Mouse (Mus musculus) bone marrow, adult 2 months (tissue): Measurements from ENCODE around the gene Dpf1. TPM values are rescaled to one million over a fixed set of nuclear protein-coding genes. Genes with fewer than 3 reads are reported as not detected.
A peak's percentile ranks its signal among the peaks of the same experiment; 100 is the strongest.

Experiments used
- H3K27ac ChIP-seq: fragments of 200-500 bp; 2 replicates; pipeline ENCODE4 v1.5.1; 2012; ENCODE audit warnings: low read depth, mild to moderate bottlenecking, control low read depth, inconsistent platforms, low read length; ENCODE audit not compliant: control insufficient read depth, poor library complexity, insufficient read depth
- H3K4me1 ChIP-seq: fragments of 200-500 bp; 2 replicates; pipeline ENCODE4 v1.6.1; 2011; ENCODE audit warnings: low read length; ENCODE audit not compliant: control insufficient read depth, insufficient read depth
- H3K4me3 ChIP-seq: fragments of 200-500 bp; replicated peaks from 2 replicates; pipeline ENCODE3; 2011; ENCODE audit warnings: mild to moderate bottlenecking, low read depth, low read length, control low read depth; ENCODE audit not compliant: control insufficient read depth
- CTCF ChIP-seq: fragments of 200-500 bp; IDR thresholded peaks from 2 replicates; pipeline ENCODE4 v1.5.1; 2011; ENCODE audit warnings: low read length, control low read depth; ENCODE audit not compliant: control insufficient read depth, insufficient read depth
- POLR2A ChIP-seq: fragments of 200-500 bp; IDR thresholded peaks from 2 replicates; pipeline ENCODE4 v1.6.1; 2011; ENCODE audit warnings: low read depth, mild to moderate bottlenecking, control low read depth, low read length, borderline replicate concordance; ENCODE audit not compliant: control insufficient read depth
- WGBS: fragments of 180-500 bp; shearing (Covaris S2); methylation state at CpG from one replicate; pipeline ENCODE4 v1.1.7; 2018; 5-methylcytosine and 5-hydroxymethylcytosine counted together
- polyA plus RNA-seq: library from polyadenylated mRNA; stranded (reverse); fragments of >200 nt; gene quantifications from 2 replicates; pipeline ENCODE4 v1.2.4, GENCODE M21; 2011; ENCODE audit warnings: low replicate concordance; ENCODE audit not compliant: missing spikeins, insufficient read depth, insufficient read length

Gene Dpf1
- polyA plus RNA-seq, 1 experiment: 1.5 TPM

- TF ChIP-seq POLR2A (no peak), CTCF (no peak)
- Histone ChIP-seq H3K27ac (no peak overlapping the region), H3K4me1 (peaks cover 1% of the 10 kb centered on the region; the same call in 1 of the 2 replicates), H3K4me3 (no peak overlapping the region)
- WGBS: 22% methylated on average over 4 of the region's 4 CpGs
Observed at GRCm38 (mm10) chr7:29270445-29270844, 33.3 kb upstream of the Dpf1 start.

- Histone ChIP-seq H3K4me1 (peaks cover 1% of the 10 kb centered on the region; the same call in 1 of the 2 replicates), H3K4me3 (no peak overlapping the region), H3K27ac (no peak overlapping the region)
- TF ChIP-seq POLR2A (no peak), CTCF (no peak)
- 76% methylated on average over 8 of the region's 8 CpGs for WGBS
Observed at GRCm38 (mm10) chr7:29271687-29272465, 31.9 kb upstream of the Dpf1 start.

- TF ChIP-seq CTCF (no peak), POLR2A (no peak)
- Histone ChIP-seq H3K4me1 (no peaks in the 10 kb centered on the region), H3K4me3 (no peak overlapping the region), H3K27ac (no peak overlapping the region)
- WGBS: 68% methylated on average over 5 of the region's 5 CpGs
Observed at GRCm38 (mm10) chr7:29276715-29277114, 27.0 kb upstream of the Dpf1 start.

- no peak overlapping the region for H3K27ac ChIP-seq
- no peak overlapping the region for H3K4me3 ChIP-seq
- 83% methylated on average over 4 of the region's 4 CpGs for WGBS
- no peaks in the 10 kb centered on the region; the same call in 1 of the 2 replicates for H3K4me1 ChIP-seq
- TF ChIP-seq POLR2A (no peak), CTCF (no peak)
Observed at GRCm38 (mm10) chr7:29277510-29277909, 26.2 kb upstream of the Dpf1 start.

- Histone ChIP-seq H3K4me1 (no peaks in the 10 kb centered on the region; the same call in 1 of the 2 replicates), H3K4me3 (no peak overlapping the region), H3K27ac (no peak overlapping the region)
- TF ChIP-seq POLR2A (no peak), CTCF (no peak)
Observed at GRCm38 (mm10) chr7:29279261-29279660, 24.5 kb upstream of the Dpf1 start.

GRCm38 (mm10) chr7:29279924-29280323 lies 23.8 kb upstream of the Dpf1 start:
- no peaks in the 10 kb centered on the region; the same call in 1 of the 2 replicates for H3K4me1 ChIP-seq
- 85% methylated on average over 8 of the region's 8 CpGs for WGBS
- H3K4me3 ChIP-seq: no peak overlapping the region
- TF ChIP-seq POLR2A (no peak), CTCF (no peak)
- no peak overlapping the region for H3K27ac ChIP-seq

- H3K4me3 ChIP-seq: peak overlapping the region; percentile 75
- no peak for TF ChIP-seq POLR2A
- TF ChIP-seq CTCF: no peak
- no peak overlapping the region for H3K27ac ChIP-seq
- H3K4me1 ChIP-seq: no peaks in the 10 kb centered on the region; the same call in 1 of the 2 replicates
- WGBS: 6% methylated on average over 13 of the region's 13 CpGs
Observed at GRCm38 (mm10) chr7:29280801-29281200, 22.9 kb upstream of the Dpf1 start.

GRCm38 (mm10) chr7:29281201-29282073 lies 22.3 kb upstream of the Dpf1 start, which contains the start of gene Spint2:
Spint2 (minus strand) TSS chr7:29281912.
- Histone ChIP-seq H3K4me3 (peak within 1 kb of the TSS; percentile 75), H3K4me1 (no peaks in the 10 kb centered on the region; the same call in 1 of the 2 replicates), H3K27ac (peak within 1 kb of the TSS; percentile 5)
- WGBS: under 1% methylated on average over 80 of the region's 80 CpGs
- TF ChIP-seq CTCF: no peak
- no peak for TF ChIP-seq POLR2A

GRCm38 (mm10) chr7:29282074-29282554 lies 21.6 kb upstream of the Dpf1 start:
- H3K4me3 ChIP-seq: peak overlapping the region; percentile 23
- no peak overlapping the region for H3K27ac ChIP-seq
- 11% methylated on average over 21 of the region's 21 CpGs for WGBS

More at GRCm38 (mm10) chr7:29282074-29282554, 21.6 kb upstream of the Dpf1 start:
- TF ChIP-seq CTCF (no peak), POLR2A (no peak)
- no peaks in the 10 kb centered on the region; the same call in 1 of the 2 replicates for H3K4me1 ChIP-seq
